Mouse (Mus musculus) midbrain, postnatal 0 days (tissue): Measurements from ENCODE around the gene Ppfibp1. TPM values are rescaled to one million over a fixed set of nuclear protein-coding genes. Genes with fewer than 3 reads are reported as not detected.

ENCODE experiments used
- ATAC-seq: fragments of 200-750 bp; cut with Nextera tagmentation; 2 replicates; pipeline ENCODE4 v1.8.0; 2017; ENCODE audit warnings: moderate number of reproducible peaks, mild to moderate bottlenecking, moderate TSS enrichment, moderate library complexity; ENCODE audit not compliant: low FRiP score
- DNase-seq: peaks from one replicate; pipeline ENCODE4 v3.0.0-alpha.2; 2015; ENCODE audit warnings: low spot score
- H3K27ac ChIP-seq: fragments of 300-500 bp; sonication (generic); 2 replicates; pipeline ENCODE4 v1.5.1; 2014; ENCODE audit warnings: low read depth, mild to moderate bottlenecking, low read length, mixed read lengths
- H3K27me3 ChIP-seq: fragments of 300-500 bp; sonication (generic); 2 replicates; pipeline ENCODE4 v1.6.1; 2014; ENCODE audit warnings: low read length, control low read depth, mixed read lengths; ENCODE audit not compliant: insufficient read depth
- H3K36me3 ChIP-seq: fragments of 300-500 bp; sonication (generic); 2 replicates; pipeline ENCODE4 v1.6.1; 2014; ENCODE audit warnings: low read length, control low read depth, mixed read lengths; ENCODE audit not compliant: insufficient read depth
- H3K4me1 ChIP-seq: fragments of 300-500 bp; sonication (generic); 2 replicates; pipeline ENCODE4 v1.6.1; 2014; ENCODE audit warnings: mild to moderate bottlenecking, control low read depth, antibody characterized with exemption, low read length, mixed read lengths; ENCODE audit not compliant: insufficient read depth
- H3K4me2 ChIP-seq: fragments of 300-500 bp; sonication (generic); 2 replicates; pipeline ENCODE4 v1.6.1; 2014; ENCODE audit warnings: low read depth, mild to moderate bottlenecking, low read length, mixed read lengths; ENCODE audit not compliant: poor library complexity, severe bottlenecking
- H3K4me3 ChIP-seq: fragments of 300-500 bp; sonication (generic); 2 replicates; pipeline ENCODE4 v1.5.1; 2014; ENCODE audit warnings: low read depth, mild to moderate bottlenecking, low read length, moderate library complexity
- H3K9ac ChIP-seq: fragments of 300-500 bp; sonication (generic); replicated peaks from 2 replicates; pipeline ENCODE4 v1.6.1; 2014; ENCODE audit warnings: mild to moderate bottlenecking, low read length, moderate library complexity, mixed read lengths; ENCODE audit not compliant: poor library complexity, severe bottlenecking
- H3K9me3 ChIP-seq: fragments of 300-500 bp; sonication (generic); 2 replicates; pipeline ENCODE4 v1.6.1; 2016; ENCODE audit warnings: low read length, control low read depth
- CTCF ChIP-seq: IDR thresholded peaks from 2 replicates; pipeline ENCODE4 v1.5.1; 2016; ENCODE audit warnings: antibody characterized with exemption, mild to moderate bottlenecking
- WGBS: fragments of 180-500 bp; shearing (Covaris S2); extraction: QIAGEN DNeasy Blood & Tissue Kit; methylation state at CpG from one replicate; pipeline ENCODE4 v1.1.7; 2014; 5-methylcytosine and 5-hydroxymethylcytosine counted together
- polyA plus RNA-seq: library from polyadenylated mRNA; unstranded; fragments of >200 nt; fragmentation: Nextera tagmentation; extraction: Ambion mirVana; gene quantifications from 2 replicates; pipeline ENCODE4 v1.2.1, GENCODE M21; 2015
- total RNA-seq: library from RNA; depleted of rRNA; stranded (reverse); fragments of >200 nt; gene quantifications from 2 replicates; pipeline ENCODE4 v1.2.3, GENCODE M21; 2014

Ppfibp1 gene
- total and polyA plus RNA-seq, 2 experiments from 2014 or later, result 23.7 to 25.4 TPM

GRCm38 (mm10) chr6:147042291-147043290 is 154.3 kb downstream of the Ppfibp1 start, which contains the start of gene Mrps35:
TSS of gene Mrps35 (plus strand) at chr6:147042764.
- H3K36me3 ChIP-seq, result peaks cover 5% of the 10 kb centered on the region; the same call in 1 of the 2 replicates
- ATAC-seq, result peak; percentile 99
- WGBS, result 4% methylated on average over 66 of the region's 66 CpGs
- peak within 1 kb of the TSS; percentile 68 for H3K4me2 ChIP-seq
- H3K27me3 ChIP-seq, result no peaks in the 10 kb centered on the region; the same call in 1 of the 2 replicates
- peaks cover 6% of the 10 kb centered on the region; the same call in 1 of the 2 replicates for H3K4me1 ChIP-seq
- DNase-seq, result peak; percentile 95
- H3K9ac ChIP-seq, result peak within 1 kb of the TSS; percentile 95
- no peaks in the 10 kb centered on the region for H3K9me3 ChIP-seq
- H3K4me3 ChIP-seq, result peak within 1 kb of the TSS; percentile 75
- TF ChIP-seq CTCF, result peak; percentile 50
- H3K27ac ChIP-seq, result peak within 1 kb of the TSS; percentile 92

DNA sequence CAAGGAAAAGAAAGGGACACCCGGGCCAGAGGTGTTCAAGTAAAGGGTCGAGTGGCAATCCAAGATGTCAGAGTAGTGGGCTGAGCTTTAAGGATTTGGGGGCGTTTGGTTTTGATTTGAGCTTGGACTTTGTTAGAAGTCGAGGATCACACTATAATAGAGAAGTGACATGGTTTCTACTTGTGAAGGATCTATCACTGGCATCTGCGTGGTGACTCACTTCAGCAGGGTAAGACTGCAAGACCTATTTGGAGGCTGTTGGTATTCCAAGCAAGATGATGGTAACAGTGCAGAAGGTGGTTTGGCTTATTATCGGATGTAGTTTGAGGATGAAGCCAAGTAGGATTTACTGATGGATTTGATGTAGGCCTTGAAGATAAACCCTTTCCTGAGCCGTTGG is 155.3 kb downstream of the Ppfibp1 start:
- Histone ChIP-seq H3K9ac (peak overlapping the region; percentile 95), H3K4me1 (peaks cover 6% of the 10 kb centered on the region; the same call in 1 of the 2 replicates), H3K4me2 (peak overlapping the region; percentile 68), H3K9me3 (no peaks in the 10 kb centered on the region), H3K4me3 (peak overlapping the region; percentile 75), H3K36me3 (peaks cover 13% of the 10 kb centered on the region), H3K27ac (no peak overlapping the region), H3K27me3 (no peaks in the 10 kb centered on the region; the same call in 1 of the 2 replicates)
- TF ChIP-seq CTCF, result no peak
- 45% methylated on average over 7 of the region's 7 CpGs for WGBS
- DNase-seq, result no peak
- ATAC-seq, result no peak

DNA sequence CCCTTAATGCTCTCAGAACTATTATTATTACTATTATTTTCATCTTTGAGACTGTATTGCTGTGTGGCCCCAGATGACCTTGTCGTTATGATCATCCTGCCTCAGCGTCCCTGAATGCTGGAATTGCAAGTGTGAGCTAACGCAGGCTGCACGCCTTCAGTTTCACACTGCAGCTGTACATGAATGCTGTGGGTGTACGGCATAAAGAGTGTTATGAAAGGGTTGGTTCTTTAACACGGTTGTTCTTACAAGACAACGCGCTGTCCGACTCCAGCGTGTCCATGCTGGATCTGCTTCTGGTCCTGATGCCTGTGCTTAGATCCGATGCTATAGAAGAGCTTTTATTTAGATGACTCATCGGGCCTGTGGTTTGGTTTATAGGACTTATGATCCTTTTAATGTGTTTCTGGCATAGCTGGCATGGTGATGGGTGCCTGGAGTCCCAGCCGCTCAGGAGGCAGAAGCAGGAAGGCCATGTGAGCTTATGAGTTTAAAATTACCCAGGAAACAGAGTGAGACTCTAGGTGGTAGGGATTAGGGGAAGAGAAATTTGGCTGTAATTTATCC is 161.0 kb downstream of the Ppfibp1 start:
- Histone ChIP-seq H3K4me3 (no peak overlapping the region), H3K9ac (no peak overlapping the region), H3K4me1 (no peaks in the 10 kb centered on the region), H3K9me3 (no peaks in the 10 kb centered on the region), H3K27me3 (no peaks in the 10 kb centered on the region), H3K36me3 (peaks cover 37% of the 10 kb centered on the region), H3K27ac (no peak overlapping the region), H3K4me2 (no peak overlapping the region)
- no peak for DNase-seq
- TF ChIP-seq CTCF, result no peak
- 97% methylated on average over 13 of the region's 13 CpGs for WGBS
- ATAC-seq, result no peak

- no peaks in the 10 kb centered on the region for H3K4me1 ChIP-seq
- 98% methylated on average over 8 of the region's 8 CpGs for WGBS
- ATAC-seq, result no peak
Measured at GRCm38 (mm10) chr6:147051666-147052065, 163.4 kb downstream of the Ppfibp1 start.

GRCm38 (mm10) chr6:147052440-147052839 is 164.2 kb downstream of the Ppfibp1 start:
- ATAC-seq (no peak), DNase-seq (no peak)
- Histone ChIP-seq H3K4me3 (no peak overlapping the region), H3K4me2 (no peak overlapping the region), H3K4me1 (no peaks in the 10 kb centered on the region), H3K27ac (no peak overlapping the region), H3K9ac (no peak overlapping the region), H3K36me3 (peaks cover 52% of the 10 kb centered on the region), H3K27me3 (no peaks in the 10 kb centered on the region), H3K9me3 (no peaks in the 10 kb centered on the region)
- TF ChIP-seq CTCF, result no peak
- WGBS, result 91% methylated on average over 9 of the region's 9 CpGs

More at GRCm38 (mm10) chr6:147051666-147052065, 163.4 kb downstream of the Ppfibp1 start:
- Histone ChIP-seq H3K4me2 (no peak overlapping the region), H3K36me3 (peaks cover 57% of the 10 kb centered on the region), H3K4me3 (no peak overlapping the region), H3K9me3 (no peaks in the 10 kb centered on the region), H3K27ac (no peak overlapping the region), H3K27me3 (no peaks in the 10 kb centered on the region), H3K9ac (no peak overlapping the region)
- DNase-seq, result no peak
- no peak for TF ChIP-seq CTCF
